Mouse (Mus musculus) ovary, postnatal 36 days (tissue): ENCODE data around the gene Esr2.
"Not testable (repeated sequence)": the region's sequence is repeated elsewhere in the genome, so short reads cannot be mapped to it uniquely, and the experiment has no call there.

Source experiments
- DNase-seq: peaks from one replicate; pipeline ENCODE4 v3.0.0; 2022; ENCODE audit warnings: low spot score, mixed read lengths

Gene Esr2

DNA sequence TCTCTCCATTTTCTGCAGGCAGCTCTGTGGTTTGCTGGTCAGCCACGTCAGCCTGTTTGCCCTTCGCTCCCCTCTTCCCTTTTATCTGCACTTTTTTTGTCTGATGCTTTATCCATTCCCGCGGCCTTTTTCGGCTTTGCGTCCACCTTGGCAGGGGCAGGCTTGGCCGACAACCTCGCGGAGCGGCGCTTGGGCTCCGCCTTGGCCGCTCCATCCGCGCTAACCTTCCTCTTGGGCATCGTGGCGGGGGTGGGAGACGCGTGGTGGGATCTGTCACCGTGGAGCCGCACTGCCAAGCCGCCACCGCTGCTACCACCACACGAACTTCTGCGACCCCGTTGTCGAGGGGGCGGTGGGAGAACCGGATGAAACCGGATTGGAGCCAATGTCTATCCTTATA is 24.7 kb downstream of the Esr2 start:
- DNase-seq, result not testable (repeated sequence)

DNA sequence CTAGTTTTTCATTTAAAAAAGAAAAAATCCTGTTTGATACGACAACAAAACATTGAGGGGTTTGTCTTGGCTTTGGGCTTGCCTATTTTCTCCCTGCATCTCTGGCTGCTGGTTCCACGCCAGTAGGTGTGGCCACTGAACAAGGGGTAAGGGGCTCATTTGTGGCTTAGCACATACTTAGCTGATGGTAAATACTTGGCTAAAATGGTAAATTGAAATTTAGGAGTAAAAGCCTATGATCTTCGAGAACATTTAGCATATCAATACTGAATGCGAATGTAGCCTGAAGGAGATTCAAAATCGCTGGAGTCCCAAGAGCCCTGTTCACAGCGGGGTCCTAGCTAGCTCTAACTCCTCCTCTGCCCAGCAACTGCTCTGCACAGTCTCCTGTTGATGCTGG is 40.4 kb downstream of the Esr2 start:
- no peak for DNase-seq

DNA sequence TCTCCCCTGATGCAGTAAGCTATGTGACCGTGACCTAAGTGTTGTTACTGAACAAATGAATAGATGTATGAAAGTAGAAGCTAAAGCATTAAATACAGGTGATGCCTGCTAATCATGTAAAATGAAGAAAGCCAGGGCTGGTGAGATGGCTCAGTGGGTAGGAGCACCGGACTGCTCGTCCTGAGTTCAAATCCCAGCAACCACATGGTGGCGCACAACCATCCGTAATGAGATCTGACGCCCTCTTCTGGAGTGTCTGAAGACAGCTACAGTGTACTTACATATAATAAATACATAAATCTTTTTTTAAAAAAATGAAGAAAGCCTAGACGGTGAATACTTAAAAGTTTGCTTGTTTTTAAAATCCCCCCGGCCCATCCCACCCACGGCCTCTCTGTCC is 44.0 kb downstream of the Esr2 start:
- not testable (repeated sequence) for DNase-seq

DNA sequence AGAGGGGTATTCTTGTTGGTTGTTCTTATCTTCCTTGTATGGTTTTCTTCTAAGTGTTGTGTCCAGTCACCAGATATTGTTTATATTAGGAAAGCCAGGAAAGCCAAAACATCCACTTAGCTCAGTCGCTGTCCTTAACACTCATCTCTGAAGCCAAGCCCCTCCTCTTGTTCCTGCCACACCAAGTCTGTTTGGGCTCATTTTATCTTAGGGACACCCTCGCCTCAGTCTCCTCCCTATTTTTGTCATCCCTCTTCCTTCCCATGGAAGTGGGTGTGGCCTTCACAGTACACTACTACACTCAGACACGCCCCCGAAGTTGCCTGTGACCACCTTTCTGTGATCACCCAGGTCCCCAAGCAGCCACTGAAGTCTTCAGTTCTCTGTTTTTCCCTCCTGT is 44.5 kb downstream of the Esr2 start:
- DNase-seq, result peak; percentile 52

DNA sequence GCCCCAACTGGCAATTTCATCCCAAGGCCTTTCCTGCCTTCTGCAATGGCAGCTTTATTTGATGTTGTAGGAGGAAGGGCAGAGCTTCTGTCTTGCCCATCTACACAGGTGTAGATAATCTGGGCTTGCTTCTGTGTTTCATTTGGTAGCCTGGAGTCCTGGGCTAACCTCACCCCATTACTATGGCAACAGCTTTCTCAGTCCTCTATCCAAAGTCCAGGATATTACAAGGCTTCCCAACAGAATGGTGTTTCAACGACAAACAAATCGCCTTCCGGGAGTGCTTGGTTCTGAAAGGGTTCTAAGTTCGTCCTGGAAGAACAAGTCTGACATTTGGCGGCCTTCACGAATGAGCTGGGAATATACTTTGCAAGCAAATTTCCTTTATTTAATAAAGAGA is 46.2 kb downstream of the Esr2 start:
- no peak for DNase-seq

DNA sequence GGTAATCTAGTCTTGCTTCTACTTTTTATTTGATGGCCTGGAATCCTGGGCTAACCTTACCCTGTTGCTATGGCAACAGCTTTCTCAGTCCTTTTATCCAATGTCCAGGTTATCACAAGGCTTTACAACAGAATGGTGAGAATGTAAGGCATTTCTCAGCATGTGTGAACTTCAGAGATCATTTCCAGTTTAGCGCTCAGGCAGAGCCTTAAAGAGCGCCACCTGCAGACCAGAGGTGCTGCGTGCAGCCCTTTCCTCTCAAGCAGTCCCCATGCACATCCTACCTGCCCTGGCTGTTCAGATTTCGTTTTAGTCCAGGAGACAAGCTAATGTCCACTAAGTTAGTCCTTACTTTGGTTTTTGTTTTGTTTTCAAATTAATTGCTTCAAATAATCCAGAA is 46.8 kb downstream of the Esr2 start:
- no peak for DNase-seq

DNA sequence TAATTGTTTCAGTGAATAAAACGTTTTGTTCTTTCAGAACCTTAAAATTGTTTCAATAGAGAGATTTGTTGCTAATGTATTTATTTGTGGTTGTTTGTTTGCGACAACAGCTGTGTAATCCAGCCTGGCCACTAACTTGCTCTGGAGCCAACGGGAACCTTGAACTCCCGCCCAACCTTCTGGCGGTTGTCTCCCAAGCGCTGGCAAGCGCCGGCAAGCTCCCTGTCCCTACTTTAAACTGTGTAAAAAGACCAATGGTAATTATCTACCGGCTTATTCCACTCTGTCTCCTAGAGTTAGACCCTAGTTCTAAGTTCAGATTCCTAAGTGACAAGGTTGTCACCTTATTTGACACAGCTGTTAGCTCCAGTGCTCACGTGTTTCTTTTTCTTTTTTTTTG is 48.2 kb downstream of the Esr2 start:
- DNase-seq, result peak; percentile 58

DNA sequence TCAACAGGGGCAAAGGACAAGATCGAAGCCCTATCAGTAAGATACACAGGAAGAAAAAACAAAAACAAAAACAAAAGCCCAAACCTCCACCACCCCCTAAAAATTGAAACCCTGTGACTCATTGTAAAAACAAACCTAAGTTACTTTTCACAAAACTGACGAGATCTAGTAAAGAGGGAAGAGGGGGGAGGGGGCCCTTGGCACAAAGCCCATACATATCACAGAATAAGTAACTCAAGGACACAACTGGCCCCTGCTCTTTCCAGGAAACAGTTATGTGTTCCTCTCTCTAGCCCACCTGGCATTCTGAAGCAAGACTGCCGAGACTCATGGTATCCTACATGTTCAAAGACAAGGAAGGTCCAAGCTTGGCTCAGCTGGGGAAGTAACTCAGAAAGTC is 48.8 kb downstream of the Esr2 start:
- no peak for DNase-seq

DNA sequence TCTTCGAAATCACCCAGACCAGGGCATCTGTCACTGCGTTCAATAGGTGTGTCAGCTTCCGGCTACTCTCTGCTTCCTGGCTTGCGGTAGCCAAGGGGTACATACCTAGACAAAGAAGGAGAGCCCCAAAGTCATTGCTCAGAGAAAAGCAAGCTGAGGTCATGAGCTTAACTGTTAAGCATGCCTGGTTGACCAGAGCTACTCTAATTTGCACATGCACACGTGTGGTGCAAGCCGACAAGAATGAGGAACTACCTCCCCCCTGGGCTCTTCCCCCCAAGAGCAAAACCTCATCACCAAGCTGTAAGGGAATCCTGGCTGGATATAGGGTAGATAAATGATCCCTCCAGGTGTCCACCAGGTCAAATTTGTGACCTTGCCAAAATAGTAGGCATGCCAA is 53.8 kb downstream of the Esr2 start:
- DNase-seq, result no peak

DNA sequence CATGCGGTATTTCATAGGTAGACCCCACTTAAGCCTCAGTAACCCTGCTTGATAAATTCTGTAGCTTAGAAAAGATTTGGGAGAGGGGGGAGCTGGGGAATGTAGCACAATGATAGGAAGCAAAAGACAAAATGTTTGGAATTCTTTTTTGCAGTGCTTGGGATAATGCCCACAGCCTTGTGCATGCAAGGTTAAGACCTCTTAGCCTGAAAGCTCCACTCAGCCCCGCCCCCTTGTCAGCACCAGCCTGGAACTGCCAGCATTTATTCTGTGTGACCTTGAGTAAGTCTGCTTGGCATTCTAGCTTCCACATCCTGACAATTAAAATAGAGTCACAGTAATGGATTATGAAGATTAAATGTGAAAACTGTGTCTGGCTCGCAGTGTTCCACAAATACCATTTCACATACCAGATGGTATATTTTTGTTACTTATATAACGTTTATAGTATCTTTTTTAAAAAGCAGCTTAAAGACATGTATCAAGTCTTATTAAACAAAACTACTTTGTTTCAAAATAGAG is 59.4 kb downstream of the Esr2 start:
- DNase-seq, result peak; percentile 66

DNA sequence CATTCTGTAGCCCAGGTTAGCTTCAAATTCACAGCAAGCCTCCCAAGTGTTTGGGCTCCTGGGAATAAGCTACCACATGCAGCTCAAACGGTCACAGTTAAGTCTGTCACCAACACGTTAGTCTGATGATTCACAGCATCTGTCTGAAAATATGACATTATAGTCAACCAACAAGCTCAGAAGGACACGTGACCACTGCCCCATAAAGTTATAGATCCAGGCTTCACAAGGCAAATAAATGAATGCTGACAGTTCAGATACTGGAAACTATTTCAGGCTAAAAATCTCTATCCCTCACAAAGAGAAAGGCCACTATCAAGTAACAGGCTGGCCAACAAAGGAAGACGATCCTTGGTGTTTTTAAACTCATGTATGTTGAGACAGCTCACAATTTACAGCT is 60.5 kb downstream of the Esr2 start:
- no peak for DNase-seq

DNA sequence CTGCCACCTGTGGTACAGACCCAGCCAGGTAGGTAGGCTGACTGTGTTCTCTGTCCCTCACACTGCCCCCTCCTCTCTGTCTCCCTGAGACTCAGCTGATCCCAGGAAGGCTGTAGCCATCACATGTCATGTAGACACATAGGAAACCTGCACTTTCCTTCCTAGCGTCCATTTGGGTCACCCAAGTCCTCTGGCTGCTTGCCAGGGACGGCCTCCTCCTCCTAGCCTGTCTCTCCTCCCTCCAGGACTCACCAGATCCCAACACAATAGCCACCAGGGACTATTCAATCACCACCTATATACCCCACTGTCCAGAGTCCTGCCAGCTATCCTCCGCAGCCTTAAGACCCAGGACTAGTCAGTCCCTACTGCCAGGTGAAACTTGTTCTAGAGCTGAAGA is 66.0 kb downstream of the Esr2 start:
- DNase-seq, result no peak

DNA sequence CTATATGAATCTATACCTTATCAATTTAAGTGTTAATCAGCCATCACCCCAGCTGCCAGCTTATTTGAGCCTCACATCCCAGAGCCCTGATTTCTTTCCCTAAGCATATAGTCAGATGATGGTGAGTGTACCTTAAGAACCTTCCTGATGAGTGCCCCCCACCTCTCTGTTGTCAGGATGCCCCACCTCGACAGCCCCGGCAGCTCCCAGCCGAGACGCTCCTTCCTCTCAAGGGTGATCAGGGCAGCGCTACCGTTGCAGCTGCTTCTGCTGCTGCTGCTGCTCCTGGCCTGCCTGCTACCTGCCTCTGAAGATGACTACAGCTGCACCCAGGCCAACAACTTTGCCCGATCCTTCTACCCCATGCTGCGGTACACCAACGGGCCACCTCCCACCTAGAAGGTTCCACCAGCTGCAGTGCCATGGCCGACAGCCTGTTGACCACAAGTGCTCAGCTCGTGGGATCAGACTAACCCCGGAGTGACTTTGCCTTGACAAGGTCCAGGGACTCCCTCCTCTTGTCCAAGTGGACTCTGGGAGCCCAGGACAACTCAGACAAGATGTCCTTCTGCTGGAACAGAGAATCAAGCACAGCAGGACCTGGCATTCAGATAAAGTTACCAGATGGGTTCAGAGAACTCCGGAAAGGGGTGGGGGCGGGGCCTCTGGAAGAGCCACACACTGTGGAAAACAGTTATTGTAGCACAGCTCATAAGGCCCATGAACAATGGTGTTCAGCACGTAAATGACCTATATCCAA is 67.2 kb downstream of the Esr2 start:
- no peak for DNase-seq

DNA sequence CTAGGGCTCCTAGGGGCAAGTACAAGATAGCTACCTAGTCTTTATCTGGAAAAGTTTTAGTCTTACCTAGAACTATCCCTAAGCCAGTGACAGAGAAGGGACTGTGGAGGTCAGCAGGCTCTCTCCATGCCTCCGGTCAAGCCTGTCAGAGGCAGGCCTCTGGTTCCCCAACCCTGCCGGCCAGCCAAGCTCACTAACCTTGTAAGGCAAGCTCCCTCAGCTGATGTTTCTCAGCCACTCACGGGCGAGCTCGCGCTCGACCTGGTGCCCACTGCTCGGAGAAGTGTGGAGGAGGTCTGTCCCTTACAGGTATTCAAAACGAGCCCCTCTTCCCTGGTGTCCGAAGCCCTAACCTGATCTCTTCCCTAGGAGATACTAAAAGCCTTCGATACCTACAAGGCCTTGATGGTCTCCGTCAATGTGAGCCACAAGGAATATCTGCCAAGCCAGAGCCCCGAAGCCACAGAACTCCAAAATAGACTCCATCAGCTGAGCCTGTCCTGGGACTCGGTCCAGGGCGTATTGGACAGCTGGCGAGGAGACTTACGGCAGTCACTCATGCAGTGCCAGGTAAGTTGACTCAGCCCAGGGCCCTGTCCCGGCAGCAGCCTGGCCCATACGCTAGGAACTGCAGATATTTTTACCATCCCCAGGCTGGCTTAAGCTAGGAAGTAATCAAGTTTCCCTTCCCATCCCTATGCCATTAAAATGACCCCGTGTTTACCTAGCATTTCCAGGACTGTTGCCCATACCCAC is 72.3 kb downstream of the Esr2 start:
- no peak for DNase-seq

DNA sequence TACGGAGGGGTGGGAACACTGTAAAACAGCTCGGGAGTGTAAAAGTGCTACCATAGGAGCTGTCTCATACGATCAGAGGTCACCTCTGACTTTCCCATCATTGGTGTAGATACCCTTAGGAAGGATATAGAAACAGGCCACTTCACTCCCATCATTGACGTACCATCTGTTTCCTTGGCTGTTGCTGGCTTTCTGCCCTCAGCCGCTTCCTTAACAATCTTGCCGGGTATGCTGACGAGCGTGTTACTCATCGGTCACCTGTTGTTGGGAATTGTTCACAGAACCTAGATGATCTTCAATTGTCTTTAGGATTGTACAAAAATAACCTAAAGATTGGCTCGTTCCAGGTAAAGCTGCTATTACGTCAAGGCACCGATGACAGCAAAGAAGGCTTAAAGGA is 74.4 kb downstream of the Esr2 start:
- no peak for DNase-seq

DNA sequence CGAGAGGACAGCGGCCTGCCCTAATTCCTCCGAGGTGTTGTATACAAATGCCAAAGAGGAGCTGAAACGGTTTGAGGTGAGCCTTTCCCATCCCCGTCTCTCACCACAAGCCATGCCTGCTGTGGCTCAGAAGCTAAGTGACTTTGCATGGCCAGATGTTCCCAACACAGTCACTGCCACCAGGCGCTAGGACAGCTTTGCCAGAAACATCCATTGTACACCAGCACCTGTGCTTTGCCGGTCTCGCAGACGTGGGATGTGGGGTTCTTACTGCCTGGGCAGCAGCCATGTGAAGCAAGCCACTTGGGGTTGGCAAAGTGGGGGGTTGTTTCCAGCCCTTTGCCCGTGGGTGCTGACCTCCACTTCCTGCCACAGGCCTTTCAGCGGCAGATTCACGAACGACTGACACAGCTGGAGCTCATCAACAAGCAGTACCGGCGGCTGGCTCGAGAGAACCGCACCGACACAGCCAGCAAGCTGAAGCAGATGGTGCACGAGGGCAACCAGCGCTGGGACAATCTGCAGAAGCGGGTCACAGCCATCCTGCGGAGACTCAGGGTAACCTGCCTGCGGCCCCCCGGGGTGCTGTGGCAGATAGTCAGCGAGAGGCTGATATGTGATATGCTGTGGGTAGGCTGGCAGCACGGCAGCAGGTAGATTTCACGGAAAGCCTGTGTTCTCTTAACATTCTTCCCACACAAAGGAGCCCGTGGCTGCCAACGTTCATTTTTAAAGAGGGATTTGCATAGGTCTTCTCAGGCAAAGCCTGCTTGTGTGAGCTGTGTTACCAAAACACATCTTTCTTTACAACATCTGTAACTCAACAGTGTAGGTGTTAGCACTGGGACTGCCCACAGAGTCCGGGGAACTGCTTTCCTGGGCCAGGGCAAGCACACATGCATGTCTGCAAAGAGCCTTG is 81.7 kb downstream of the Esr2 start:
- DNase-seq, result no peak

DNA sequence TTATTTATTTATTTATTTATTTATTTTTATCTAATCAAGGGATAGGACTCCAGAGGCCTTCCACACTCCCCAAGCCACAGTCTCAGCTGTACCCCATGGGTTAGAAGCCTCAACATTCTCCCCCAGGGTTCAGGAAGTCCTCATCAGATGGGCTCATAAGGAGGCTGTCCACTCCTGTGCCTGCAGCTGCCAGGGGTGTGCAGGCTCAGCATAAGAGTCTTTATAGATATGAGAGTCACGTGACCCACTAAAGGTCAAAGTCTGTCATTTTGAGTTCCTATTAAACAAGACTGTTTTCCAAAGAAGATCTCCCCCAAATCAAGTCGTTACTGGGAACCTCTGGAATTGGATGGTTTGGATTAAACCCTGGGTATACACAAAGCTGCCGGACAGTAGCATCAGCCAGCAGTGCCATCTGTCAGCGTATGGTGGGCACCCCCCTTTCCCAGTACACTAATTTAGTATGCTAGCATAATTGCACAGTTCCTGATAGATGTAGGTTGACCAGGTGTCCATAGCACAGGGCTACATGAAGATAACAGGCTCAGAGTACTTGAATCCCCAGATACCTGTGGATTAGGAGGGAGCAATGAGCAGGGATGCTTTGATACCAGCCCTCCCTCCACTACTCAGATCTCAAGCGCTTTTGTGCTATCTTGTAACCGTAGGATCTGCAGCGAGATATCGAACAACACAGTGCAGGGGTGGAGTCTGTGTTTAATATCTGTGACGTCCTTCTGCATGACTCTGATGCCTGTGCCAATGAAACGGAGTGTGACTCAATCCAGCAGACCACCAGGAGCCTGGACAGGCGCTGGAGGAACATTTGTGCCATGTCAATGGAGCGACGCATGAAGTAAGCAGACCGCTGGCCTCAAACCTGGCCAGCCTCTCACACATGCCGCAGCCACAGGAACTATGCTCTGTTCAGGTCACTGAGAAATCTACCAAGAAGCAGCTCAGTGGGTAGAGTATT is 83.2 kb downstream of the Esr2 start:
- no peak for DNase-seq

DNA sequence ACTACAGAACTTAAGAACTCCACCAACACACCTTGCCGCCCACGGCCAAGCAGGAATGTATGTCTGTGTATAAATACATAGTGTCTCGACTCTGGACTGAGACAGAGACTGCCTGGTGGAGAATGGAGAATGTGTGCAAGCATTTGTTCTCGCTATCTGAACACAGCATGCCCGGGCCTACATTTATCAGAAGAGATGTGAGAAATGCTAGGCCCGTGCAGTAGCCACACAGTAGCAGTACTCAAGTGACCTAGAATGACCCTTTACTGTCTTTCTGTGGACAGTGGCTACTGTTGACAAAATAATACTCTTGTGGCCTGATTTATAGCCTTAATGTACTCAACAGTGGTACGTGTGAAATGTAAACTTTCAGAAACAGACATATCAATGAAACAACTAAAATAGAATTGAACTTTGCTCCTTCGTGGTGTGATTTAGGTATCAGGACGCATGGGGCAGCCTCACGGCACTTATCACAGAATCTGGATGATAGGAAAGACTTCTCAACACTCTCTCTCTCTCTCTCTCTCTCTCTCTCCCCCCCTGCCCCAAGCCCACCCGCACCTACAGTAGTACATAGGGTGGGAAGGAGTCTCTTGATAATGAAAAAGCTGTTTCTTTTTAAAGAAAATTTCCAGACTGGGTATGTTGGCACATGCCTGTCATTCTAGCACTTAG is 84.1 kb downstream of the Esr2 start:
- no peak for DNase-seq

DNA sequence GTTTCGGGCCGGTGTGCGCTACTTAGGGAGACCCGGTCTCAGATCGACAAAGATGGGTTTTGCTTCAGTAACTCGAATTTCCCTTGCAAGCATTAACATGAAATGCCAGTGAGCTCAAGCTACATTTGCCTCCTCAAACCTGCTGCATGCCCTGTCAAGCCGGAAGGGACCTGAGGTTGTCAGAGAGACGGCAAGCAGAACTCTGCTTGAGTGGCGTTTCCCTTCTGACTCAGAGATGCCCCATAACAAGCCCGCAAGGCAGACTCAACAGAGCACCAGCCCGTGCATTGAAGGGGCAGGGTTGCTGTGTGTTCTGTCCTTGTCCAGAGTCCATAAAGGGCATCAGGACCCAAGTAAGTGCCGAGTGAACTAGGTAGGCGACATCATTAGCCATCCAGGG is 90.0 kb downstream of the Esr2 start:
- no peak for DNase-seq
